Mouse (Mus musculus) hindbrain, embryonic 13.5 days (tissue): Measurements from ENCODE around the gene Csmd2. TPM values are rescaled to one million over a fixed set of nuclear protein-coding genes. Genes with fewer than 3 reads are reported as not detected.

Experiments
- ATAC-seq: fragments of 200-750 bp; cut with Nextera tagmentation; 2 replicates; pipeline ENCODE4 v1.8.0; 2017; ENCODE audit warnings: moderate TSS enrichment; ENCODE audit not compliant: low FRiP score
- H3K27ac ChIP-seq: fragments of 300-500 bp; sonication (generic); 2 replicates; pipeline ENCODE4 v1.5.1; 2015; ENCODE audit warnings: inconsistent platforms, mild to moderate bottlenecking, moderate library complexity
- H3K27me3 ChIP-seq: fragments of 300-500 bp; sonication (generic); 2 replicates; pipeline ENCODE4 v1.6.1; 2015; ENCODE audit warnings: mild to moderate bottlenecking, inconsistent platforms
- H3K36me3 ChIP-seq: fragments of 300-500 bp; sonication (generic); 2 replicates; pipeline ENCODE4 v1.6.1; 2015; ENCODE audit warnings: mild to moderate bottlenecking, inconsistent platforms
- H3K4me1 ChIP-seq: fragments of 300-500 bp; sonication (generic); replicated peaks from 2 replicates; pipeline ENCODE4 v1.6.1; 2015; ENCODE audit warnings: inconsistent platforms
- H3K4me2 ChIP-seq: fragments of 300-500 bp; sonication (generic); 2 replicates; pipeline ENCODE4 v1.6.1; 2015; ENCODE audit warnings: inconsistent platforms, mild to moderate bottlenecking, moderate library complexity
- H3K4me3 ChIP-seq: fragments of 300-500 bp; sonication (generic); 2 replicates; pipeline ENCODE4 v1.5.1; 2015; ENCODE audit warnings: mild to moderate bottlenecking, inconsistent platforms
- H3K9ac ChIP-seq: fragments of 300-500 bp; sonication (generic); 2 replicates; pipeline ENCODE4 v1.6.1; 2015; ENCODE audit warnings: mild to moderate bottlenecking, inconsistent platforms
- H3K9me3 ChIP-seq: fragments of 300-500 bp; sonication (generic); 2 replicates; pipeline ENCODE4 v1.6.1; 2016; ENCODE audit warnings: inconsistent platforms
- WGBS: fragments of 180-500 bp; shearing (Covaris S2); methylation state at CpG from one replicate; pipeline ENCODE4 v1.1.7; 2015; 5-methylcytosine and 5-hydroxymethylcytosine counted together
- polyA plus RNA-seq: library from polyadenylated mRNA; unstranded; fragments of >200 nt; fragmentation: Nextera tagmentation; extraction: Ambion mirVana; gene quantifications from 2 replicates; pipeline ENCODE4 v1.2.1, GENCODE M21; 2015

Gene Csmd2
- polyA plus RNA-seq, 1 experiment from 2014 or later = 8.6 TPM

- Histone ChIP-seq H3K9ac (no peak overlapping the region), H3K27me3 (no peaks in the 10 kb centered on the region), H3K9me3 (no peaks in the 10 kb centered on the region), H3K4me3 (no peak overlapping the region), H3K4me1 (peaks cover 4% of the 10 kb centered on the region; the same call in 1 of the 2 replicates), H3K4me2 (no peak overlapping the region), H3K36me3 (peaks cover 18% of the 10 kb centered on the region), H3K27ac (no peak overlapping the region)
- no peak for ATAC-seq
- 73% methylated on average over 2 of the region's 2 CpGs for WGBS
These were observed 337.9 kb downstream of the Csmd2 start for GRCm38 (mm10) chr4:128325511-128325910.

- ATAC-seq = no peak
- Histone ChIP-seq H3K4me1 (peaks cover 5% of the 10 kb centered on the region; the same call in 1 of the 2 replicates), H3K27me3 (no peaks in the 10 kb centered on the region), H3K4me2 (no peak overlapping the region), H3K36me3 (peaks cover 15% of the 10 kb centered on the region), H3K9me3 (no peaks in the 10 kb centered on the region), H3K9ac (no peak overlapping the region), H3K4me3 (no peak overlapping the region), H3K27ac (no peak overlapping the region)
- WGBS = 80% methylated on average over 4 of the region's 4 CpGs
These were observed 339.1 kb downstream of the Csmd2 start for GRCm38 (mm10) chr4:128326755-128327154.

GRCm38 (mm10) chr4:128327421-128327820 is 339.8 kb downstream of the Csmd2 start:
- Histone ChIP-seq H3K27ac (no peak overlapping the region), H3K36me3 (peaks cover 11% of the 10 kb centered on the region), H3K4me1 (peaks cover 5% of the 10 kb centered on the region; the same call in 1 of the 2 replicates), H3K27me3 (no peaks in the 10 kb centered on the region), H3K9ac (no peak overlapping the region), H3K9me3 (no peaks in the 10 kb centered on the region), H3K4me3 (no peak overlapping the region), H3K4me2 (no peak overlapping the region)
- no peak for ATAC-seq
- WGBS = 88% methylated on average over 6 of the region's 6 CpGs

GRCm38 (mm10) chr4:128330519-128330918 is 342.9 kb downstream of the Csmd2 start:
- ATAC-seq = no peak
- no peaks in the 10 kb centered on the region for H3K27me3 ChIP-seq
- H3K9ac ChIP-seq = no peak overlapping the region
- 0 out of 2 replicates have a peak overlapping the region, but pooled peaks have one; percentile 1 for H3K27ac ChIP-seq
- 57% methylated on average over 9 of the region's 9 CpGs for WGBS
- H3K4me3 ChIP-seq = no peak overlapping the region
- H3K9me3 ChIP-seq = no peaks in the 10 kb centered on the region
- H3K36me3 ChIP-seq = 0 out of 2 replicates have a peak, but pooled peaks cover 6% of the 10 kb centered on the region
- no peak overlapping the region for H3K4me2 ChIP-seq
- H3K4me1 ChIP-seq = peaks cover 5% of the 10 kb centered on the region; the same call in 1 of the 2 replicates

GRCm38 (mm10) chr4:128340457-128340856 is 352.8 kb downstream of the Csmd2 start:
- Histone ChIP-seq H3K4me3 (no peak overlapping the region), H3K27me3 (no peaks in the 10 kb centered on the region), H3K27ac (no peak overlapping the region), H3K36me3 (peaks cover 12% of the 10 kb centered on the region), H3K4me1 (no peaks in the 10 kb centered on the region), H3K9me3 (no peaks in the 10 kb centered on the region), H3K4me2 (no peak overlapping the region), H3K9ac (no peak overlapping the region)
- ATAC-seq = no peak
- WGBS = 88% methylated on average over 7 of the region's 7 CpGs

GRCm38 (mm10) chr4:128341315-128341714 is 353.7 kb downstream of the Csmd2 start:
- Histone ChIP-seq H3K27ac (no peak overlapping the region), H3K9me3 (no peaks in the 10 kb centered on the region), H3K4me3 (no peak overlapping the region), H3K36me3 (peaks cover 12% of the 10 kb centered on the region), H3K4me2 (no peak overlapping the region), H3K9ac (no peak overlapping the region), H3K4me1 (no peaks in the 10 kb centered on the region), H3K27me3 (no peaks in the 10 kb centered on the region)
- 76% methylated on average over 7 of the region's 7 CpGs for WGBS
- no peak for ATAC-seq

- Histone ChIP-seq H3K9ac (no peak overlapping the region), H3K4me3 (no peak overlapping the region), H3K27me3 (no peaks in the 10 kb centered on the region), H3K4me1 (no peaks in the 10 kb centered on the region), H3K36me3 (peaks cover 16% of the 10 kb centered on the region), H3K27ac (no peak overlapping the region), H3K4me2 (no peak overlapping the region), H3K9me3 (no peaks in the 10 kb centered on the region)
- WGBS = 71% methylated on average over 1 of the region's 1 CpGs
- no peak for ATAC-seq
These were observed 354.6 kb downstream of the Csmd2 start for GRCm38 (mm10) chr4:128342208-128342607.

GRCm38 (mm10) chr4:128358751-128359150 is 371.1 kb downstream of the Csmd2 start:
- no peaks in the 10 kb centered on the region for H3K4me1 ChIP-seq
- no peak overlapping the region for H3K9ac ChIP-seq
- no peak overlapping the region for H3K27ac ChIP-seq
- ATAC-seq = no peak
- WGBS = 86% methylated on average over 11 of the region's 11 CpGs
- no peak overlapping the region for H3K4me3 ChIP-seq
- no peak overlapping the region for H3K4me2 ChIP-seq
- H3K36me3 ChIP-seq = peaks cover 4% of the 10 kb centered on the region; the same call in 1 of the 2 replicates
- H3K27me3 ChIP-seq = no peaks in the 10 kb centered on the region
- no peaks in the 10 kb centered on the region for H3K9me3 ChIP-seq

- no peak overlapping the region for H3K9ac ChIP-seq
- peaks cover 23% of the 10 kb centered on the region for H3K36me3 ChIP-seq
- no peaks in the 10 kb centered on the region for H3K27me3 ChIP-seq
- WGBS = 82% methylated on average over 4 of the region's 4 CpGs
- H3K4me2 ChIP-seq = no peak overlapping the region
- no peak overlapping the region for H3K4me3 ChIP-seq
- H3K27ac ChIP-seq = no peak overlapping the region
- no peak for ATAC-seq
- H3K9me3 ChIP-seq = no peaks in the 10 kb centered on the region
- H3K4me1 ChIP-seq = no peaks in the 10 kb centered on the region
These were observed 378.2 kb downstream of the Csmd2 start for GRCm38 (mm10) chr4:128365851-128366250.

GRCm38 (mm10) chr4:128368088-128368487 is 380.4 kb downstream of the Csmd2 start:
- H3K4me3 ChIP-seq = no peak overlapping the region
- H3K9ac ChIP-seq = no peak overlapping the region
- H3K27ac ChIP-seq = no peak overlapping the region
- no peaks in the 10 kb centered on the region for H3K27me3 ChIP-seq
- no peaks in the 10 kb centered on the region for H3K9me3 ChIP-seq
- ATAC-seq = no peak
- H3K36me3 ChIP-seq = peaks cover 40% of the 10 kb centered on the region
- no peak overlapping the region for H3K4me2 ChIP-seq
- H3K4me1 ChIP-seq = no peaks in the 10 kb centered on the region
- 95% methylated on average over 6 of the region's 6 CpGs for WGBS

- Histone ChIP-seq H3K27me3 (no peaks in the 10 kb centered on the region), H3K4me1 (no peaks in the 10 kb centered on the region), H3K27ac (no peak overlapping the region), H3K36me3 (peaks cover 42% of the 10 kb centered on the region), H3K9me3 (no peaks in the 10 kb centered on the region), H3K4me2 (no peak overlapping the region), H3K9ac (no peak overlapping the region), H3K4me3 (no peak overlapping the region)
- ATAC-seq = no peak
- WGBS = 74% methylated on average over 6 of the region's 6 CpGs
These were observed 384.1 kb downstream of the Csmd2 start for GRCm38 (mm10) chr4:128371766-128372165.

- Histone ChIP-seq H3K4me2 (no peak overlapping the region), H3K4me3 (no peak overlapping the region), H3K4me1 (no peaks in the 10 kb centered on the region), H3K9ac (no peak overlapping the region), H3K9me3 (no peaks in the 10 kb centered on the region), H3K27ac (no peak overlapping the region), H3K27me3 (no peaks in the 10 kb centered on the region), H3K36me3 (peaks cover 42% of the 10 kb centered on the region)
- no peak for ATAC-seq
- WGBS = 90% methylated on average over 6 of the region's 6 CpGs
These were observed 385.5 kb downstream of the Csmd2 start for GRCm38 (mm10) chr4:128373196-128373595.

GRCm38 (mm10) chr4:128374051-128374450 is 386.4 kb downstream of the Csmd2 start:
- Histone ChIP-seq H3K4me2 (no peak overlapping the region), H3K9me3 (no peaks in the 10 kb centered on the region), H3K27me3 (no peaks in the 10 kb centered on the region), H3K36me3 (peaks cover 37% of the 10 kb centered on the region), H3K4me1 (no peaks in the 10 kb centered on the region), H3K9ac (no peak overlapping the region), H3K27ac (no peak overlapping the region), H3K4me3 (no peak overlapping the region)
- no peak for ATAC-seq
- WGBS = 91% methylated on average over 5 of the region's 5 CpGs
